Mouse (Mus musculus) testis, adult 2 months (tissue): ENCODE results near the gene 4930432K21Rik. TPM values are rescaled to one million over a fixed set of nuclear protein-coding genes. Genes with fewer than 3 reads are reported as not detected.

Experiments
- H3K27ac ChIP-seq: fragments of 200-500 bp; 2 replicates; pipeline ENCODE4 v1.5.1; 2012; ENCODE audit warnings: low read depth, low read length; ENCODE audit not compliant: control insufficient read depth, insufficient read depth
- H3K27me3 ChIP-seq: fragments of 200-500 bp; 2 replicates; pipeline ENCODE4 v1.6.1; 2012; ENCODE audit warnings: mild to moderate bottlenecking, low read length, moderate library complexity; ENCODE audit not compliant: control insufficient read depth, insufficient read depth
- H3K36me3 ChIP-seq: fragments of 200-500 bp; 2 replicates; pipeline ENCODE4 v1.6.1; 2012; ENCODE audit warnings: mild to moderate bottlenecking, low read length; ENCODE audit not compliant: control insufficient read depth, insufficient read depth
- H3K4me1 ChIP-seq: fragments of 200-500 bp; 2 replicates; pipeline ENCODE4 v1.6.1; 2012; ENCODE audit warnings: low read length; ENCODE audit not compliant: control insufficient read depth, insufficient read depth
- H3K4me3 ChIP-seq: fragments of 200-500 bp; 2 replicates; pipeline ENCODE4 v1.5.1; 2012; ENCODE audit warnings: low read depth, mild to moderate bottlenecking, low read length, moderate library complexity, mixed read lengths; ENCODE audit not compliant: control insufficient read depth
- CTCF ChIP-seq: fragments of 200-500 bp; IDR thresholded peaks from 2 replicates; pipeline ENCODE4 v1.5.1; 2012; ENCODE audit warnings: low read depth, mild to moderate bottlenecking, inconsistent platforms, low read length, moderate library complexity; ENCODE audit not compliant: control insufficient read depth, insufficient read depth, insufficient replicate concordance
- POLR2A ChIP-seq: fragments of 200-500 bp; IDR thresholded peaks from 2 replicates; pipeline ENCODE4 v1.6.1; 2012; ENCODE audit warnings: low read depth, mild to moderate bottlenecking, inconsistent platforms, low read length, moderate library complexity; ENCODE audit not compliant: control insufficient read depth
- polyA plus RNA-seq: library from polyadenylated mRNA; depleted of rRNA; stranded (reverse); fragments of >200 nt; gene quantifications from 2 replicates; pipeline ENCODE4 v1.2.3, GENCODE M21; 2012

Gene 4930432K21Rik
- polyA plus RNA-seq, 1 experiment: 57.2 TPM

DNA sequence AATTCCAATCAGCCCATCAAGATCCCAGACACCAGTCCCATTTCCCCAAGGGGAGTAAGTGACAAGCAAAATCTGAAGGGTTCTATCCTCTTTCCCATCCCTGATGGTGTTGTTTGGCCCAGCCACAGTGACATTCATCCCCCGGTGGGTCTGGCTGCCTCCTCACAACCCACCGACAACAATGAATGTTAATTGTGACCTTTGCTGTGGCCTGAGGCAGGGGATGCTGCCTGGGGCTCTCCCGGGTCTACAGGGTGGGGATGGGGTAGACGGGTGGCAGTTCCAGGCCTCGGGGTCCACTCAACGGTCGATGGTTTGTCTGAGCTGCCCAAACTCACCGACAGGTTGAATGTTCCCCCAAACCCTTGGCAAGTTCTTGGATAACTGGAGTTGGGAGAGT is 30.8 kb downstream of the 4930432K21Rik start:
- TF ChIP-seq CTCF (no peak), POLR2A (no peak)
- Histone ChIP-seq H3K4me3 (no peak overlapping the region), H3K27me3 (no peaks in the 10 kb centered on the region), H3K4me1 (peaks cover 12% of the 10 kb centered on the region), H3K36me3 (no peaks in the 10 kb centered on the region), H3K27ac (no peak overlapping the region)

DNA sequence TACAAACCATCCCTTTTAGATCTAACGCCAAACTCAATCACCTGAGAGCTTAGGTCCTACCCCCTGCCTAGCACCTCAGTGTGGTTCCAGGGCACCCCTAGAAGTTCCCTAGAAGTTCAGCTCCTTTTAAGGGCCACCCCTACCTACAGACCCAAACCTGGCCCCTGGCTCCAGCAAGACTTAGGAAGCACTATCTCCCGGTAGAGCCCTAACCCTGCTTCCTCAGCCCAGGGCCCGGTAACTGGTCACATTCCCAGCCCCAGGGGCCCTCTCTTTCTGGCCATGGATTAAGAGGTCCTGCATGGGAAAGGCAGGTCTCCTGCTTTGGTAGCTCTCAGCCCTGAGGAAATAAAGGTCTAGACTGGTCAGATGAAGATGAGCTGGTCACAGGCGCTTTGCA is 32.1 kb downstream of the 4930432K21Rik start:
- H3K36me3 ChIP-seq: no peaks in the 10 kb centered on the region
- H3K27me3 ChIP-seq: no peaks in the 10 kb centered on the region
- H3K4me1 ChIP-seq: peaks cover 16% of the 10 kb centered on the region
- no peak overlapping the region for H3K27ac ChIP-seq
- TF ChIP-seq POLR2A: no peak
- no peak for TF ChIP-seq CTCF
- H3K4me3 ChIP-seq: peak overlapping the region; percentile 10; the same call in 1 of the 2 replicates

DNA sequence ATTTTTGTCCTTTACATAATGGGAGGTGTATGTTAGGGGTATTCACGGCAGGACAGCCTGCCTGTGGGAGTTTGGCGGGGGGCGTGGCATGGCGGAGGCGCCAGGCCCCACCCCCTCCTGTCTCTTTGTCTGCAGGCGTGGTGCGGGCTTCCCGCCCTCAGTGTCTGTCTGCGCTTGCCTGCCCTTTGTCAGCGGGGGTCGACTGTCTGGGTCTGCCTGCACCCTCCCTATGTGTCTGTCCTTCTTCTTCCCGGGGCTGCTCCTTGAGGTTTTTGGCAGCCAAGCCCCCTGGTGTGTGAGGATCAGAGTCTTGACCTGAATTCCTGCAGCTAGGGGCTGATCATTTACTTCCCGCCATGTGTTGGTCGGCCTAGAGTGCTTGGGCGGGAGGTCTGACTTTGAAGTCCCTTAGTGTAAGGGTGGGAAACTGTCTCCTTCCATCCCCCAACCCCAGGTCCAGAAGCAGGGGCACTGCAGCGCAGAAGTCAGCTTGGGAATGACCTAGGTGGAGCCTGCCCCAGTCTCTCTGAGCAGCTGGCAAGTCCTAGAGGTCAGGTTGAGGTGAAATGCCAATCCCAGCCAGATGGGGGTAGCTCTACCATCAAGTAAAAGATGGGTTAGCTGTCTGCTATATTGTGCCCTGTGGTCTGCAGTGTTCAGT is 32.8 kb downstream of the 4930432K21Rik start:
- no peak overlapping the region for H3K27ac ChIP-seq
- no peaks in the 10 kb centered on the region for H3K27me3 ChIP-seq
- no peak overlapping the region for H3K4me3 ChIP-seq
- H3K4me1 ChIP-seq: peaks cover 16% of the 10 kb centered on the region
- H3K36me3 ChIP-seq: no peaks in the 10 kb centered on the region
- TF ChIP-seq CTCF (no peak), POLR2A (no peak)

DNA sequence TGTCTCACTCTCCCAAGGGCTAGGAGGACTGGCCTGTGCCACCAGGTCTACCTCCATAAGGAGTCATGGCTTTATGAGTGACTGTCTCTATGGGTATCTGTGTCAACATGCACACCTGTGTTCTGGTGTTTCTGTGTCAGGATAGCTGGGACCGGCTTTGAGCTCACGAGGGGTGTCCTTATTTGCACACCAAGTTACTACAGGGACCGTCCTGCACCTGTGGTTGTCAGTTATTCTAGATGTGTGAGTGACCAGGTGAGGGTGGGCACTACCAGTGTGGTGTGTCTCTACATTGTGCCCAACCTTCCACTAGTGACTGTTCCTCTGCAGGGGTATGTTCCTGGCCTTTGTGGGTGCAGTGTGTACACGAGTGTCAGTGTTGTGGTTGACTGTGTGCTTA is 35.0 kb downstream of the 4930432K21Rik start:
- Histone ChIP-seq H3K27me3 (no peaks in the 10 kb centered on the region), H3K4me1 (peaks cover 24% of the 10 kb centered on the region), H3K36me3 (no peaks in the 10 kb centered on the region), H3K4me3 (no peak overlapping the region), H3K27ac (no peak overlapping the region)
- TF ChIP-seq CTCF: no peak
- TF ChIP-seq POLR2A: no peak

DNA sequence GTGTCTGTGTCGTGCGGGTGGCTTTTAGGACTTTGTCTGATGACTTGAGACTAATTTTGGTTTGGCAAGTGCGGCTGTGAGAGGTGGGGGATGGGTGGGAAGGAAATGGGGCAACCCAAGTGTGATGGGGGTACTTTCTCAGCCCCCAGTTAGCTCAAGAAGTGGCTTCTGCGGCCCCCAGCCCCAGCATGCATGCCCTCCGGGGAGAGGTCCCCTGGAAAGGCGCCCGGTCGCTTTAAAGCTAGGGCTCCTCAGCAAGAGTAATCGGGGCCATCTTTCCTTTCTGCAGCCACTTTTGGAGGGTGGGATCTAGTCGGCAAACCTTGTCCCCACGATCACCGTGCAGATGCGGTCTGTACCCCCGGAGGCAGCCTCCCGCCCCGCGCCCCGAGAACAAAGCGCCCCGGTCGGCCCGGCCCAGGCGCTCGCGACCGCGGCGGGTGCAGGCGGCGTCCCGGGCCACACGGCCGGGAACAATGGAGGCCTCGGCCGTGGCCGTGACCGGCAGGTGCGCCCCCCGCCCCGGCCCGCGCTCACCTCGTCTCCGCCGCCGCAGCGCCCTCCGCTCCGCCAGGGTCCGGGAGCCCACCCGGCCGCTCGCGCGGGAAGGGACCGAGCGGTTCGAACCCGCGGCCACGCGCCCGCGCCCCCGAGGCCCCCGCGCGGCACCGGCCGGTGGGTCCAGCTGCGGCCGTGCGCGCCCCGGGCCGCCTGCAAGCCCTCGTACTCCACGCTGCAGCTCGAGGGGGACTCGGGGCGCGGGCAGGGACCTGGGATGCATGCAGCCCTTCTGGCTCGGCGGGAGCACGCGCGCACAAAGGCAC is 35.6 kb downstream of the 4930432K21Rik start:
- Histone ChIP-seq H3K4me3 (peak overlapping the region; percentile 45), H3K4me1 (peaks cover 24% of the 10 kb centered on the region), H3K27me3 (no peaks in the 10 kb centered on the region), H3K36me3 (no peaks in the 10 kb centered on the region), H3K27ac (no peak overlapping the region)
- no peak for TF ChIP-seq CTCF
- TF ChIP-seq POLR2A: no peak

DNA sequence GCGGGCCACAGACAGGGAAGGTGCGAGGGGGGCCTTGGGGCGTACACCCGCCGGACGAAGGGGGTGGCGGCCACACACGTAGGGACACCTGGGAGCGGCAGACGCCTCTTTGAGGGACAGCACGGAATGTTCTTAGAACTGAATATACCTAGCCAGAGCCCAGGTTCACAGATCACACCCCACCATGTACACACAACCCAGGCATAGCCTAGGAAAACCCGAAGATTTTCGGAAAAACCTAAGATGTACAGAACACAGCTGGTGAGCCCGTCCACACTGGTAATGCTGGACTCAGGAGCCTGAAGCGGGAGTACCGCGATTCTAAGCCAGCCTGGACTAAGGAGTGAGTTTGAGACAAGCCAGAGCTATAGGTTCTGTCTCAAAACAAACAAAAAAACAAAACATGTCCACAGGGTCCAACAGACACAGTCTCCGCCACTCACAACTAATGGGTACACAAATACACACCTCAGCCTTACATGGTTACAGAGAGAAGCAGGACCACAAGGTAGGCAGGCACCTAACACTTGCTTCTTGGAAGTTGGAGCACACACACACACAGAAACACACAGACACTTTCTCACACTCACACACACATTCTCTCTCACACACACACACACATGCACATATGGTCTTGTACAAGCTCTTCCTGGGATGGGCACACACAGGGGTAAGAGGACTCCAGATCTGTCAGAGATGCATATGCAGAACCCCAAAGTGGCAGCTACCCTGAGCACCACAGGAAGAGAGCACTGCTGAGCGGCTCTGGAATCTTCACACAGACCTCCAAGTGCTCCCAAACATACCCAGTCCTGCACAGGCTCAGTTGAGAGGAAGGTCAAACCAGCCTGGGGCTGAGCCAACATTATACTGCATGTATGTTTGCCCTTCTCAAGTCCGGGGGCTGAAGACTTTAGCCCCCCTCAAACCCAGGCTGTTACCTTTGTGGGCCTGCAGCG is 36.5 kb downstream of the 4930432K21Rik start:
- TF ChIP-seq CTCF (no peak), POLR2A (no peak)
- Histone ChIP-seq H3K36me3 (no peaks in the 10 kb centered on the region), H3K27ac (no peak overlapping the region), H3K27me3 (no peaks in the 10 kb centered on the region), H3K4me3 (peak overlapping the region; percentile 45), H3K4me1 (peaks cover 22% of the 10 kb centered on the region)

DNA sequence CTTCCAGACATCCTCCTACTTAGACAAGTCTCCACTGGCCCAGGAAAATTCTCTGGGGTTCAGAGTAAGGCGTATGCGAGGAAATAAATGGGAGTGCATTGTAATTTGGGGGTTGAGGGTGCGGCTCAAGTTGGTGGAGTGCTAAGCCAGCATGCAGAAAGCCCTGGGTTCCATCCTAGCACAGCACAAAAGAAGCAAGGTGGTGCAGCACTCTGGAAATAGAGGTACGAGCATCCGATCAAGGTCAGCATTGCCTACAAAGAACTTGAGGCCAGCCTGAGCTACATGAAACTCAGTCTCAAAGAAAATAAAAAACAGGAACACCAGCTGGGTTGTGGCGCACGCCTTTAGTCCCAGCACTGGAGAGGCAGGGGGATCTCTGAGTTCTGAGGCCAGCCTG is 37.3 kb downstream of the 4930432K21Rik start, which contains the start of gene Nanos3:
Nanos3 (minus strand) TSS at position 101 of the 400 bp plus-strand sequence.
- Histone ChIP-seq H3K4me1 (peaks cover 18% of the 10 kb centered on the region), H3K27ac (no peak within 1 kb of the TSS), H3K36me3 (no peaks in the 10 kb centered on the region), H3K27me3 (no peaks in the 10 kb centered on the region), H3K4me3 (peak within 1 kb of the TSS; percentile 45)
- no peak for TF ChIP-seq POLR2A
- no peak for TF ChIP-seq CTCF
